Mouse (Mus musculus) regulatory T cell (primary cell): ENCODE measurements at regions not wholly inside any gene's neighbourhood (a gene's known extent, or its start where the extent isn't known, plus 50 kb on each side); places are given as distances from the start of the nearest gene placed in this dataset.
"Not testable (repeated sequence)": the region's sequence is repeated elsewhere in the genome, so short reads cannot be mapped to it uniquely, and the experiment has no call there.

Experiments
- in situ Hi-C: fragments of 300-600 bp; cut with MboI, MseI; formaldehyde crosslinking; loops from one replicate; pipeline ENCODE4 v1.15.1; 2025; ENCODE audit warnings: high pct_unique_total_duplicates

DNA sequence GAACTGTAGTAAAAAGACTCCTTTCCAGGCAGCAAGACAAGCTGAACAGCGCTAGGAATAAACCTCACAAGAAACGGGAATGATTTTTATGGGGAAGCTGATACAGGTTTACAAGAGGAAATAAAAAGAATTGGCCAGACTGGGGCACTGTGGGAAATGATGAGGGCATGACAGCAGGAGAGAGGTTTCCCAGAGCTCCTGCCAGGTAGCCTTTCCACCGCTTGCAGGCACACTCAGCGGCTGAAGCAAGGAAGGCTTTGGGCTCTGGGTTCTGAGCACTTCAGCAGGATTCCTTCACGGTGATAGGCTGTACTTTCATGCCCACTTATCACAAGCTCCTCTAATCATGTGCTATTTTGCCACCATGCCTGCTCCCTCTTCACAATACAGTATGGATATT lies 114.2 kb upstream of the Syt13 start:
- in situ Hi-C loops = no loop called here

DNA sequence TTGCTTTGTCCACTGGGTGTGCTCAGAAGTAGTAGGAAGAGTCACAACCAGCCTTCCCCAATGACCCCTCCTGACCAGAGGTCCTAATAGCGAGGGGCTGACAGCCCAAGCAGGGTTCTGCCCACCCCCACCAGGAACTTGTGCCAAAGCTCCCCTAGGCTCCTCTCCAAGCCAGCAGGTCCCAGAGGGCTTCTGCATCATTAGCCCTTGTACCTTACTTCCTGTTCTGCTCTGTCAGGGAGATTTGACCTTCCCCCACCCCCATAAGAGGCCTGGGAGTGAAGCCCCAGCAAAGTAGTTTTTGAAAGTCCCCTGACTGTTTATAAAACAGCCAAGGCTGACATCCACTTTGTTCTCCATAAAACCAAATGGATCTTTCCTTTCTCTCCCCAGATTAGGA lies 110.0 kb upstream of the Syt13 start:
- in situ Hi-C loops = no loop called here

DNA sequence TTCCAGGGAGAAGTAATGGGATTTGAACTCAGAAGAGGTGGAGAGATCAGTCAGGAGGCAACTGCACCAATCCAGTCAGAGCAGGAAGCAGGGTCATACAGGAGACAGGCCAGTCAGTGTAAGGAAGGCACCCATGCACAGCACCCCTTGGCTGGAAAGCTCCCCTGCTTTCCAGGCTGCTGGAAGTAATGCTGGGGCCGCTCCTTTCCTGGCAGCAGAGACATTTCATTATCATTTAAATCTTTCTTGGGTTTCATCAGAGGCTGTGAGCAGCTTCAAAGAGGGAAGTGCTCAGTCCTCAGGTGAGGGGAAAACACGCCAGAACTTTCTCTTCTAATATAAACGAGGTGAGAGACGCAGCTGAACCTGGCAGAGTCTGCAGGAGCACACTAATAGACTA lies 109.1 kb upstream of the Syt13 start:
- in situ Hi-C loops = no loop called here

DNA sequence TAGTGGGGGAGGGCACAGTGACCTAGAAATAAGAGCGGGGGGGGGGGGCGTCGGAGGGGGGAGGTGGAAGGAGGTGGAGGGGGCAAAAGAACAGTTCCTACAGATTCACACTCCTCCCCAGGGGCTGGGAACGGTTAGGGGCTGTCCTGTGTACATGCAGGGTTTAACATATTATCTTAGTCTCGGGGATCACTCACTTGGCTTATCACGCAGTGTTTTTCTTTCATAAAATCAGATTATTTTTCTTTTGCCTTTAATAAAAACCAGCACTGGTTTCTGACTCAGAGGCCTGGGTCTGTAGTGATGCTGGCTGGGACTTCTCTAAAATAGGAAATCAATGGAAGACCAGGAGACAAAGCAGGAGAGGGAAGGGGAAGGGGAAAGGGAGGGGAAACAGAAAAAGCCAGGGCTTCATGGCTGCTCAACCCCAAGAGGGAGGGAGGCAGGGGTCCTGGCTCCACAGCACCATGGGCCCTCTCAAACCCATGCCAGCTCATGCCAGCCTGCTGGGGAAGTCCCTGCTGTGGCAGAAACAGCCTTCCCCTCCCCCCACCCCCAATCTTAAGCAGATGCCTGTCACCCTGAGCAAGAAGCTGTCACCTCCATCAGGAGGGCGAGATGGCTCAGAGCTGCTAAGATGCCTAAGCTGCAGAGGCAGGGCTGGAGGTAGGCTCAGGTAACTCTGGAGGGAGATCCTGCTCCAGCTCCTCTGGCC lies 108.3 kb upstream of the Syt13 start:
- in situ Hi-C loops = no loop called here

DNA sequence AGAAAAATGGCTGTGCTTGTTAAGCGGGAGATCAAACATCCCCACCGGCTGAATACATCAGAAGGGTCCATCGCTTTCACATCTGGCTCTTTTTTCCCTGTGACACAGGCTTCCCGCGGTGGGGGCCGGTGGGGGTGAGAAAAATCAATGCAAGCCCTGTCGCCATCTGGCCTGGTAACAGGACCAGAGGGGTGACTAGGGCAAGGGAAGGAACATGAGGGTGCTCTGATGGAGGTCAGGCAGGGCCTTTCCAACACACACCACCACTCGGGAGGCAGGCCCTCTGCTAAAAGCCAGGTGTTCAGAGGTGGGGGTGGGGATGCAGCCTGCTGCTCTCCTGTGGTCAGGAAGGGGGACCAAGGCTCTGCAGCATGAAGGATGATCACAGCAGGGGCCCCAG lies 107.5 kb upstream of the Syt13 start:
- in situ Hi-C loops = no loop called here

DNA sequence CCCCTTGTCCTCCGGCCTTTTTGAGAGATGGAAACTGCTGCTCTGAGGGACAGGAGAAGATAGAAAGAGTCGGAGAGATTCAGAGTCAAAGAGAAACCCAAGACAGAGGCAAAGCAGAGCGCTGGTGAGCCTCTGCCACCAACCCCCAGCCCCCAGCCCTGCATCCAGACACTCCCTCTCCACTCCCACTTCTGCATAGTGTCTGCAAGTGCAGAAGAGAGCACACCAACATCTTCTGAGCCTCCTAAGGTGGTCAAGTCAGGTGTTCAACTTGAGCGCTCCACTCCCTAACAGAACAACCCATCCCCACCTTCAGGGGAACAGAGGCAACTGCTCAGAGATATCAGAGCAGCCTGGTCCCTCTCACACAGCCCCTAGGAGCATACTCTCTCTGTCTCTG lies 106.8 kb upstream of the Syt13 start:
- in situ Hi-C loops = no loop called here

DNA sequence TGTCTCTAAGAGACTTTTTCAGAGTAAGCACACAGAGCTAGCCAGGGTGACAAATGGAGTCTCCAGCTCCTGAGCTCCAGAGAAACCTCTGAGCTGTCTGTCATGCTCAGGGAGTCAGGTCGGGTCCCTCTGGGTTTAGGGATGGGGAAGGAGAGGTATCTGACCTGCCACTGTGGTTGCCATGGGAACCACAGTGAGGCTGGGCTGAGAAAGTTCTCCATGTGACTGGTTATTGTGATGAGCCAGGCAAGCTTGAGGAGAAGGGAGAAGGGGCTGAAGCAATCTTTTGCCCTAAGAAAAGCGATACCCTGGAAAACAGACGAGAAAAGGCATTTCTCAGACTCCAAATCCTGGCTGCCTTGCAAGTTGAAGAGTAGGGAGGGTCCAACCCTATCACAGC lies 105.7 kb upstream of the Syt13 start:
- in situ Hi-C loops = no loop called here

DNA sequence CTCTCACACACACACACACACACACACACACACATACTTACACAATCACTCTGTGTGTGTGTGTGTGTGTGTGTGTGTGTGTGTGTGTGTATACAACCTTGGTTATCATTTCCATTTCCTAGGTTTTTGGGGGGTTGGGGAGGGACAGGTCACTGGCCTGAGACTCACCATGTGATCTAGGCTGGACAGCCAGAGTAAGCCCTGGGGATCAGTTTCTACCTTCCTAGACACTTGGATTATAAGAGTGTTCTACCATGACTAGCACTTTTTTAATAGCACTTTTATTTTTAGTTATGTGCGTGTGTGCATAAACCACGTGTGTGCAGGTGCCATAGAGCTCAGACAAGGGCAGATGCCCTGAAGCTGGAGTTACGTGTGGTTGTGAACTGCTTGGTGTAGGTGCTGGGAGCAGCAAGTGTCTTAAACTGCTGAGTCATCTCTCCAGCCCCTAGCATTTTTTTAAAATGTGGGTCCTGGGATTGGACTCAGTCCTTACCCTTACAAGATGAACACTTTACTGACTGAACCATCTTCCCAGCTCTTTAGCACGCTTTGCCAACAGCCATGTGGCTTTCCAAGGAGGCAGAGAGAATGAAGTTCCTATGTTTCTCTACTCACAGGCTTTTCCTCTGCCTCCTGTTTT lies 105.1 kb upstream of the Syt13 start:
- in situ Hi-C loops = no loop called here

DNA sequence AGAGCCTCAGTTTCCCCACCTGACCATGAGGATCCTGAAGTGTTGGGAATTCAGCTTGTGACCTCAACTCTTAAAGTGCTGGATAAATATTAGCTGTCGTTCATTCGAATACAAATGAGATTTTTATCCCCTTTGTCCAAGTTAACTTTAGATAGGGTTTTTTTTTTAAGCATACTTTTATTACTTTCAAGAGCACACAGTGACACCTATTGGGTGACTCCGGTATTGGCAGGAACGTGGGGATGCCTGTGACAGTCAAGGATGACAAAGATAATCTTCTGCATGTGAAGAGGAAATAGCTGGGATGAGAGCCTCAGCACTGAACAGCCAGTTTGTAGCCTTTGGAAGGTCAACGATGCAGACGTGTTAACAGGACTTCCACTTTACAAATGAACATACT lies 103.9 kb upstream of the Syt13 start:
- in situ Hi-C loops = not testable (repeated sequence)

DNA sequence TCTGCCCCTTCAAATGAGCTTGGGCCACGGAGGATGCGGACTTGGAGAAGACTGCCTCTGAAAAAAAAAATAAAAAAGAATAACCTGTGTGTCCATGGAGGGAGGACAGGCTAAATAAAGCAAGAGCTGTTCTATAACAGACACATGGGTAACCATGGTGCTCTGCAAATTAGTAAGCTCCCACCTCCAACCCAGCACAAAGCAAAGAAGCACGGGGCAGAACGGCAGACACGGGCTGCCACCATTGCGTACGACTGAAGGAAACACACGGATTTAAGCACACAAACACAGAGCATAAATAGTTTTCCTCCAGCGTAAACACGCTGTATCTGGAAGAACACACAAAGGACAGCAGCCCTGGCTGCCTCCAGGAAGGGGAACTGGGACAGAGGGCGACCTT lies 101.9 kb upstream of the Syt13 start:
- in situ Hi-C loops = no loop called here

DNA sequence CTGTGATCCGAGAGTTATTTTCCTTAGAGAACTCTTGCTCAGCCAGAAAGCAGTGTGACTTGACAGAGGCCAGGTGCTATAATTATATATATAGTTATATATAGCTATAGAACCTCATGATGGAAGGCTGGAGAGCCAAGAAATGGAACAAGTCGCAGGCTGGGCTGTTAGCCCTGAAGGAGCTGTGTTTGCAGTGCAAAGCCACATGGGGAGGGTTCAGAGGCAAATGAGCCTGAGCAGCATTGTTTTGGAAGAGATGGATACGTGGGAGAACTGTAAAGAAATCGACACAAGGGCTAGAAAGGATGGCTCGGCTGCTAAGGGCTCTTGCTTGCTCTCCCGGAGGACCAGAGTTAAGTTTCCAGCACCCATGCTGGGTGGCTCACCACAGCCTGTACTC lies 95.3 kb upstream of the Syt13 start:
- in situ Hi-C loops = no loop called here

DNA sequence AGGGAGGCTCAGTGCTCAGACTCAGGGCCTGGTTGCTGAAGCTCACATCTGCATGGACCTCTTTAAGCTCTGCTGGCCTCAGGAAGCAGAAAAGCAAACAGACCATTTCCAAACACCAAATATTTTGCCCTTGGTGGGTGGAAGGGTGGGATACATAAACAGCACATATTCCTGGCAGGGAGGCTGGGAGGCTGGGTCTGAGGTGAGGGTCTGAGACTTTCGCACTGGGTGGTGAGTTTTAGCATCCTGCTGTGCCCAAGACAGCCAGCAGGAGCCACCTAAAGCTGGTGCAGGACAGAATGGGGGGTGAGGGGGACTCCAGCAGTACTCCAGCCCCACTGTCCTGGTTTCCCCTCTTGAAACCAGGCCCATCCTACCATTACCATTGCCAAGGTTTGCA lies 90.6 kb upstream of the Syt13 start:
- in situ Hi-C loops = no loop called here

DNA sequence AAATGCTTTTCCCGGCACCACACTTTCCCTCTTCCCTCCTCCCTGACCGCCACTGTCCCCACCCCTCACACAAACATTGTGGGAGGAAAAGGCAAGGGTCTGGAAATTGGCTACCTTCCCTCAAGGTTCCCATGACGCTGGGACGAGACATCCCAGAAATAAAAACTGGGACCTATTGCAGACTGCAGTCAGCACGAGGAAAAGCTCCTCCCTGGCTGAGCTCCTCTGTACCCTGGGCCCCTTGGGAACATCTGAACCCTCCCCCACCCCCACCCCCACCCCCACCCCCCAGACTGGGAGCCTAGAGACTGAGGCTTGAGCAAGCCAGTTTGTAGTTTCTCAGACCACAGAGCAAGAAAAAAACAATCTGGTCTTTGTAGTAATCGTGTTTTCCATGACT lies 89.5 kb upstream of the Syt13 start:
- in situ Hi-C loops = no loop called here

DNA sequence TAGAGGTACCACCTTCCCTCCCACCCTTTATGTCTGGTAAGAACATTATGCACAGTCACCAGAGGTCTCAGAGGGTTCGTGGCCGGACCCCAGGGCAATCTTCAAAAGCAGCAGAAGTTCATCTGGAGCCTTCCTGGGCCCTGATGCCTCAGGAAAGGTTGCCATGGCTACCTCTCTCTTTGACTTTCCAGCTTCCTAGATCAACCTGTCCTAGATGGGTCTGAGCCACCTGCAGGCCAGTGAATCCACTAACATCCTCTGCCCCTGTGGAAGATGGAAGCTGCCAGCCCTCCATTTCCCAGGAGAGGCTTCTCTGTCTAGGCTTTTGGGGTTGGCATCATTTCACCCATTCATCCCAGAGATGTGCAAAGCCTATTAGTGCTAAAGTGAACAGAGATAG lies 84.8 kb upstream of the Syt13 start:
- in situ Hi-C loops = no loop called here

DNA sequence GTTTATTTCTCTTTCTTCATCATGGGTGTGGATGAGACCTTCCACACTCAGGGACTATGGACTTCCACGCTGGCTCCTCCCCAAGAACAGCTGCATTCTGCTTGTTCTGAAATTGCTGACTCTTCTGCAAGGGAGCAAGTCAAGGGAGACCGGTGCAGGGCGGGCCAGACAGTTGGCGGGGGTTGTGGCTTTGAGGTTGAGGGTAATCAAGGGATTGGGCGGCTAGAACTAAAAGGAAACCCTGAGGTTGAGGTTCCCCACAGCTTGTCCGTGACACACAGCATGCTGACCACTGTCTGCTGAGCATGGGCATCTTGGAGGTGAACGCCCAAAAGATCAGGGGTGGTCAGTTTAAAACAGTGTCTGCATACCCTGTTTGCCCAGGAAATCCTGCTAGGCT lies 83.1 kb upstream of the Syt13 start:
- in situ Hi-C loops = no loop called here

DNA sequence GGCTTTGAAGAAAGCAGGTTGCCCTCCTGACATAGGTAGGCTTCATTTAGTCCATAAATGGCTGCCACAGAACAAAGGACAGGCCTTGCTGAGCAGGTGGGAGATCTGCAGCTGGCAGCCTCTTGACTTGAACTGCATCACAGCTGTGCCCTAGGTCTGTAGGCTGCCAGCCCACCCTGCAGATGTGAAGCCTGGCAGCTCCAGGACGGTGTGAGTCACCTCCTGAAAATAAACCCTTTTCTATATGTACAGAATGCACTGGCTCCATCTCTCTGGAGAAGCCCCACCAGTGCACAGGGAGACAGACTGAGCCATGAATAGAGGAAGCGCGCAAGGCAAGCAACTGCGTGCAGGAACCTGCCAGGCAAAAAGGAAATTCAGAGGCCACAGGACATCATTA lies 78.7 kb upstream of the Syt13 start:
- in situ Hi-C loops = no loop called here

DNA sequence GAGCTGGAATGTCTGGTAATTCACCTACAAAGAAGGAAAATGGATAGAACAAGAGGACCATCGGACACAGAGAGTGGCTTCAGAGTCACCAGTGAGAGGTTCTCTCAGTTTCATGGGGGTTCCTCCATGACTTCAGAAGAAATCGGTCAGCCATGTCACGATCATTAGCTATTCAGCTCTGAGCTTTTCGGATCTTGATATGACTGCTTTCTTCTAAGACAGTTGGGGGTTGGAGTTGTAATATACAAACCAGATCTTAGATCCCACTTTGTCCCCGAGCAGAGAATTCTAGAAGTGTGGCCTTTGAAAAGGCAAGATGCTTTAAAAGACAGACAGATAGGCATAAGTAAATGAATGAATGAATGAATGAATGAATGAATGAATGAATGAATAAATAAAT lies 76.9 kb upstream of the Syt13 start:
- in situ Hi-C loops = no loop called here

DNA sequence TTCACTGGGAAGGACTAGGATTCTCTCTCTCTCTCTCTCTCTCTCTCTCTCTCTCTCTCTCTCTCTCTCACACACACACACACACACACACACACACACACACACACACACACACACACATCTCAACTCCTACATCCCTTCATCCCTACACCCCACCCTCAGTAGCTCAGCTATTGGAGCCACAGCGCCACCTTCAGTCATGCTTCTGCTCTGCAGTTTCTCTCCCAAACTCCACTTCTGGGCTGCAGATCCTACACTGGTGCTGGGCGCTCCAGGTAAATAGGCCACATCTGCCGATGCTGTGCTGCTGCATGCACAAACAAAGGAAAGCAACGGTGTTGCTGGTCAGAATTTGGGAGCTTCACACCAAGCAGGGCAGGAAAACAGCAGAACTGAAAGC lies 74.9 kb upstream of the Syt13 start:
- in situ Hi-C loops = loop anchor here (10.0 kb wide), 1 partner anchor 1075 kb away; no protein-coding TSS in a partner anchor

DNA sequence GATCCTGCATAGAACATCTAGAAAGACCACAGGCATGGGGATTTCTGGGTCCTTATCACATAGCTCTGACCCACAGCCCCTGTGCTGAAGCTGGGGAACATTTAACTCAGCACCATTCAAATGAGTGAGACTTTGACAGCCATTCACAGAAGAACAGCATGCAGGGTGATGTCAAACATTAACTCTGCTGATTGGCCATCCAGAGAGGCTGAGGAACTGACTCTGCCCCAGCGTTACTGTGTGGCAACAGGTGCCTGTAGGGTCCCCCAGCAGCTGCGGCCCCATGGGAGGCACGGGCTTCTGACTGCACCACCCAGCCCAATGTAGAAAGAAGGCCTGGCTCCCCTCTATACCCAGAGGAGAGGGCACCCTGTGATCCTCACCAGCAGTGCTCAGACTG lies 73.3 kb upstream of the Syt13 start:
- in situ Hi-C loops = loop anchor here (10.0 kb wide), 1 partner anchor 1077 kb away; no protein-coding TSS in a partner anchor

DNA sequence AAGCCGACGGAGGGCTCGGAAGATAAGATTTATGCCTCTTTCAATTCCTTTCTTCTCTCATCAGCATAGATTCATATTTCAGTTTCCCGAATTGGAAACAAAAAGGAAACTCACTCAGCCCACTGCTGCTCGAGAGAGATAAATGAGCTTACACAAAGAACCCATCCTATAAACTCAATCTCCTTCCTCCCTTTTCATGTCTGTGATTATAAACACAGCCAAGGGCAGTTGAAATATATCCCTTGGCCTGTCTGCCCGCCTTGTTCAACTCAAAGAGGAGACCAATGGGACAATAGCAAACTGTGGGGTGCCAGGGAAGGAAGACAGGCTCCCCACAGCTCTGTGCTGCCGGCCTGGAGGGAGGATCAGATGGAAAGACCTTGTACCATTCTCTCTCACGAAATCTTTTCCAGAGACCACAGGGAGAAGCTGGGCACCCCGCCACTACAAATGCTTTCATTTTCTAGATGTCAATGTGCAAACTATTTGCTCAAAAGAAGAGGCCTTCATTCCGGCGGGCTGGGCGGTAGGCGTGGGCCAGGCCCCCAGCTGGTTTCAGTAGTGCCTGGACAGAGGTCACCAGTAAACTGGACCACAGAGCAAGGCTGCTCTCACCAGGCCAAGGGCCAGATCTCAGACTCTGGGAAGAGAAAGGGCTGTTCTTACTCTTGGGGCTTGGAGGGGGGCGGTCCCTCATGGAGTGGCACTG lies 69.7 kb upstream of the Syt13 start:
- in situ Hi-C loops = loop anchor here (10.0 kb wide), 1 partner anchor 1080 kb away; no protein-coding TSS in a partner anchor

DNA sequence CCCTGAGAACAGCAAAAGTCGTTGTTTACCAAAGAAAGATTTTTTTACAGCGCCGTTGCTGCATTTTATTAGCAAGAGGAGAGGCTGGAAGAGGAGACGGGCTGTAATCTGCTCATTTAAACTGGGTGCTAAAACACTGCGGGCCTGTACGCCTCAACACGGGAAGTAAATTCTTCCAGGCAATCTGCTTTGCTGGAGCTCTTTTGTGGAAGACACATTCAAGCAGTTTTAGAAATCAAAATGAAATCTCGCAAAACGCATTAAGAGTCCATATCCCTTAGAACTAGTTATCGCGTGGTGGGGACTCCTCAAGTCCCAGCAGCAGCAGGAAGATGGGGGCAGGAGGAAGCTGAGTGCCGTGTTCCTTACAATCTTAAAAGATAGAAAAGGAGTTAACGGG lies 65.9 kb upstream of the Syt13 start:
- in situ Hi-C loops = loop anchor here (10.0 kb wide), 1 partner anchor 1084 kb away; no protein-coding TSS in a partner anchor

DNA sequence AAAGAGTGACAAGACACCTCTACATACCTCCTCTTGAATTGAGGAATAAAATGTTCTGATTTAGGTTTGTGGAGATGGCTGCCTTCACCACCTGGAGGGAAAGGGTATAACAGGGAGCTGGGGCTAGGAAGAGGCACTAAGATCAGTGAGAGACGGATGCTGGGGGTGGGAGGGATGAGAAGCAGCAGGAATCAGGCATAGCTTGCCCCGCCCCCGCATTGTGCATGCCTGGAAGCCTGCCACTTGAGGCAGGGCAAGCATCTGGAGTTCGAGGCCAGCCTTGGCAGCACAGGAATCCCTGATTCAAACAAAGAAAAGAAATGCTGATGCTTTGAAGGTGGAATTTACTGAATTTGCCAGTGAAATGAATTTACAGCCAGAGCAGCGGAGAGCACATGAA lies 63.6 kb upstream of the Syt13 start:
- in situ Hi-C loops = no loop called here

DNA sequence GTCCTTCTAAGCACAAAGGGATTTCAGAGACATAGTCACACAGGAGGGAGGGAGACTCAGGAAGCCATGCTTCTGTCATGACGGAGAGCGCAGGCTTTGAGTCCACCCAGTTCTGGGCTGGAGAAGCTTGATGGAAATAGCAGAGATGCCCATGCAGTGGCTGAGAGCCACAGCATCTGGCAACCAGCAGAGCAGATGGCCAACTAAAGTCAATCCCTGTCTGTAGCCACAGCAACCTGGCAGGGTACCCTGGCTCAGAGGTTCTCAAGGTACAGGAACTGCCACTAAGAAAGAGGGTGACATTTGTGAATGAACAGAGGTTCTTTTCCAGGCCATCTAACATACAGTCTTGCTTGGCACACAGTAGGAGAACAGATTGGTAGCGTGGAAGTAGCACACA lies 61.7 kb upstream of the Syt13 start:
- in situ Hi-C loops = no loop called here
